Mouse (Mus musculus): Measurements from ENCODE around the gene Tmem252.

GRCm38 (mm10) chr19:24673762-24674161 is at the start of gene Tmem252:
- TF ChIP-seq CTCF (IDR thresholded peaks at IDR 0.05 in 2 of 3, conservative IDR thresholded peaks at IDR 0.05 in 1 of 3; ENCODE audit: control insufficient read depth in 1 of 3, insufficient read depth in 1 of 3, low read depth in 2 of 3, low read length in 3 of 3, poor library complexity in 1 of 3, severe bottlenecking in 1 of 3) (no peak), SMC3 (IDR thresholded peaks at IDR 0.05; ENCODE audit: low read depth, low read length) (no peak), EP300 (IDR thresholded peaks at IDR 0.05; ENCODE audit: low read depth in 1 of 2, low read length in 2 of 2) (no peak), MAFK (IDR thresholded peaks at IDR 0.05; ENCODE audit: borderline replicate concordance, low read depth, low read length) (no peak), CHD2 (IDR thresholded peaks at IDR 0.05; ENCODE audit: low read length) (no peak), USF2 (IDR thresholded peaks at IDR 0.05; ENCODE audit: borderline replicate concordance in 1 of 2, insufficient read depth in 1 of 2, low read depth in 1 of 2, low read length in 2 of 2) (no peak), POLR2A (IDR thresholded peaks at IDR 0.05; ENCODE audit: control insufficient read depth in 1 of 2, insufficient read depth in 1 of 2, low read depth in 1 of 2, low read length in 2 of 2, poor library complexity in 1 of 2) (no peak), TAL1 (IDR thresholded peaks at IDR 0.05; ENCODE audit: low read length) (no peak), ETS1 (IDR thresholded peaks at IDR 0.05; ENCODE audit: low read depth, low read length) (no peak), JUND (IDR thresholded peaks at IDR 0.05; ENCODE audit: low read depth, low read length) (no peak), MAX (IDR thresholded peaks at IDR 0.05; ENCODE audit: low read length) (no peak)
